Mouse (Mus musculus) embryonic fibroblast, embryonic 13.5 days (primary cell): ENCODE measurements around the gene Dnajb6. TPM values are rescaled to one million over a fixed set of nuclear protein-coding genes. Genes with fewer than 3 reads are reported as not detected.
"Not testable (repeated sequence)": the region's sequence is repeated elsewhere in the genome, so short reads cannot be mapped to it uniquely, and the experiment has no call there.

Experiments
- H3K27ac ChIP-seq: 2 replicates; pipeline ENCODE4 v1.5.1; 2012; ENCODE audit warnings: low read length, control low read depth, inconsistent platforms; ENCODE audit not compliant: insufficient read depth
- H3K4me1 ChIP-seq: 2 replicates; pipeline ENCODE4 v1.6.1; 2011; ENCODE audit warnings: low read length; ENCODE audit not compliant: control insufficient read depth, insufficient read depth
- H3K4me3 ChIP-seq: 2 replicates; pipeline ENCODE4 v1.5.1; 2011; ENCODE audit warnings: mild to moderate bottlenecking, control low read depth, low read length; ENCODE audit not compliant: insufficient read depth
- CTCF ChIP-seq: IDR thresholded peaks from 2 replicates; pipeline ENCODE4 v1.5.1; 2011; ENCODE audit warnings: mild to moderate bottlenecking, control low read depth, low read length, moderate library complexity, borderline replicate concordance; ENCODE audit not compliant: insufficient read depth
- POLR2A ChIP-seq: IDR thresholded peaks from 2 replicates; pipeline ENCODE4 v1.6.1; 2011; ENCODE audit warnings: low read depth, mild to moderate bottlenecking, control low read depth, low read length, moderate library complexity
- polyA plus RNA-seq: library from polyadenylated mRNA; stranded (reverse); fragments of >200 nt; gene quantifications from 2 replicates; pipeline ENCODE4 v1.2.4, GENCODE M21; 2011; ENCODE audit warnings: low read depth; ENCODE audit not compliant: missing spikeins, insufficient read length

The Dnajb6 gene
- polyA plus RNA-seq, 1 experiment = 111 TPM

DNA sequence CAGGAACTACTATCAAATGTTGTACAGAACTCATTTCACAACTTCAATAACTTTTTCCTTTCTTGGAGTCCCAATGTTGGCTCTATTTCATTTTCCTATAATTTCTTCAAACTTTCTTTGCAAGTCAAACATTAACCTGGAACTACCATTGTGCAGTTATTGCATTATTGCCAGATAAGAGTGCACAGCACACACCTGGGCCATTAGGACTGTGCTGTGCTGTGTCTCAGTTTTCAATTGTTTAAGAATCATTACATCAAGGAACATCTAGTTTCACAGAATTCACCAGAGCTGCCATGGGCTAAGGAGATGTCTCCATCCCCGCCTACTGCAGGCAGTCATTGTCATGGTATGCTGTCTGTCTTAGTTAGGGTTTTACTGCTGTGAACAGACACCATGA, 73.5 kb downstream of the Dnajb6 start:
- TF ChIP-seq POLR2A (no peak), CTCF (no peak)
- Histone ChIP-seq H3K27ac (no peak overlapping the region), H3K4me1 (no peaks in the 10 kb centered on the region), H3K4me3 (no peak overlapping the region)

DNA sequence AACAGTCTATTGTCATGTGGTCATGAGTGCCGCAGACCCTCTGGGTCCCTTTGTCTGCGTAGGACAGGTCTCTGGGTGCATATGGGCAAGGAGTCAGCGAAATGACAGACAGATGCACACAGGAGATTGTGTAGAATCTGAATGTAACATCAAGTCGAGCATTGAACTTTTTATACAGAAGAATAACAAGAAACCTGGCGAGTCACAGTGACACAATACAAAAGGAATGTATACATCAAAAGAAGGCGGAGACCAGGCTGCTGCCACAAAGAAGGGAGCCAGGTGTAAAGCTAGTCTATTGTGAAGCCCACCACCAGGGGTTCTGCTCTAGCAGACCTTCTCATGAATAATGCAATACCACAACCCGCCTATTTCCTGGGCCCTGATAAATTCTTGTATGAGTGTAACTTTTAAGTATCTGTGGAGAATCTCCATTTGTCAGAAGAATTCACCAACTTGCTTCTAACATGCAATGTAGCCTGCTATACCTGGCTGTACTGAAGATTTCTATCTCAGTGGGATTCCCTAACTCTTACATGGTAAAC, 76.0 kb downstream of the Dnajb6 start:
- not testable (repeated sequence) for H3K27ac ChIP-seq, H3K4me3 ChIP-seq, H3K4me1 ChIP-seq

DNA sequence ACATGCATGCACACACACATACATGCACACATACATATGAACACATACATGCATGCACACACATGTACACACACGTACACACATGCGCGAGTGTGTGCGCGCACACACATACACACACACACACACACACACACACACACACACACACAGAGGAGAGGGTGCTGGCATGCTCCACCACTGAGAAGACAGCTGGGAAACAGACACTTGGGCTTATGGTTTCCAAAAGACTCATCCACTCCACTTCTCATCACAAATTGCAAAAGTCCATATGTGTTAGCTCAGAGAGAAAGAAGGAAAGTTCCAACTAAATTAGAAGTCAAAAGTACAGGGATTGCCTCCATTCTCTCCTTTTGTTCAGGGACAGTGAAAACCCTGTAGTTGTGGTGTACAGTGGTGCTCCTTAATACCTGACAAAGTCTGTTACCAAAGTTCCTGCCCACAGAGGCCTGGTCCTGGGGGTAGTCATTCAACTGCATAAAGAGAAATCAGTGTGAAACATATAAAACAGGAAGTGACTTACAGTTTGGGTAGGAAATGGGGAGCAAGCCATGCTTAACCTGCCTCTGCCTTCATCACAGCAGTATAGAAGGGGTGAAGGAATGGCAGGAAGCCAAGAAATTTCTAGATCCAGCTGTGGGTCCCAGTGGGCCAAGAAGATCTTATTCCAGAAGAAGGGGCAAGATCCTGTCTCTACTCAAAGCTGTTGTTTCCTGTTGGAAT, 81.2 kb downstream of the Dnajb6 start:
- H3K4me1 ChIP-seq = peaks cover 2% of the 10 kb centered on the region; the same call in 1 of the 2 replicates
- TF ChIP-seq CTCF = no peak
- no peak for TF ChIP-seq POLR2A
- H3K27ac ChIP-seq = no peak overlapping the region
- no peak overlapping the region for H3K4me3 ChIP-seq

DNA sequence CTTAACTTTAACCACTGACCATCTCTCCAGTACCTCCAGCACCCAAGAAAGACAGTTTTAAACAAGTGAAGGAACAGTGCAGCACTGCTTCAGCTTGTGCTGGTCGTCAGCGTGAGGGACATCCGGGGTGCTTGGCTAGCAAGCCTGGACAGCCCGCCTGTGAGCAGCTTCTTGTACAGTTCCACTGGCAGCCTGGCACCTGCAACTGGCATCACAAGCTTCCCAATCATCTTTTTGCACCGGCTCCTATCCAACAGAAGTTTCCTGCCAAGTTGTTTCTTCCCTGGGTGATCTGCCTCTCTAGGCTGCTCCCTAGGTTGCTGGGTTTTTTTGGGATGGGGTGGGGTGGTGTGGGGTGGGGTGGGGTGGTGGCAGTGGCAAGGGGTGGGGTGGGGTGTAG, 81.9 kb downstream of the Dnajb6 start:
- no peak overlapping the region for H3K4me3 ChIP-seq
- H3K4me1 ChIP-seq = peaks cover 2% of the 10 kb centered on the region; the same call in 1 of the 2 replicates
- no peak overlapping the region for H3K27ac ChIP-seq
- no peak for TF ChIP-seq POLR2A
- no peak for TF ChIP-seq CTCF

DNA sequence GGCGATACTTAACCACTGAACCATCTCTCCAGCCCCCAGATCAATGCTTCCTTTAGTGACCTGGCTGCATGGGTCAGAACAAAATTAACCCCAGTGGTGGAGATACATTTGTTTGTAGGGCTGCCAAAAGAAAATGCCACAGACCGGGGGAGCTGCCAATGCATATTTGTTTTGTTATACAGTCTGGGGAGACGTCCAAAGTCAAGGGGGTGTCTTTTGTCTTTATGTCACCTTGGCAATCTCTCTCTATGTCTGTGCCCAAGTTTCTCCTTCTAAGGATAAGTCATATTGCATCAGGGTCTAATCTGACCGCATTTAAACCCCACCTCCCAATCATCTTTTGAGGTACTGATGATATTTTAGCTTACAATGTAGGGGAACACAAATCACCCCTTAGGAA, 82.8 kb downstream of the Dnajb6 start:
- no peak overlapping the region for H3K27ac ChIP-seq
- H3K4me1 ChIP-seq = peaks cover 2% of the 10 kb centered on the region; the same call in 1 of the 2 replicates
- TF ChIP-seq CTCF (no peak), POLR2A (no peak)
- no peak overlapping the region for H3K4me3 ChIP-seq

DNA sequence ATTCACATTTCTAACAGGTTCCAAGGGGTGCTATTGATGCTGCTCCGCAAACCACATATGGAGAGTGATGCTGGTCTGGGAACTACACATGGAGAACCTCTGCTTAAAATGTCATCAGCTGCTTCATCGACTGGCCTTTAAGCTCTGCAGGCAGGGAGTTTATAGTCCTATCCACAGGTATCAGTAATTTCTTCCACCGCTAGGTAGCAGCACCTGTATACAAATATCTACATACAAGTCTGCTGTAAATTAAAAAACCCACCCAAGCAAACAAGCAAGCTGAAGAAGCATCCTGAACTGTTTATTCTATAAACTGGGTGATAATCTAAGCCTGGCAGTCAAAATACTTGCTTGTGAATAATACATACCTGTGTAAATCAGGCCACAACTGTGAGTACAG, 89.3 kb downstream of the Dnajb6 start:
- no peak for TF ChIP-seq POLR2A
- no peak for TF ChIP-seq CTCF
- H3K27ac ChIP-seq = no peak overlapping the region
- H3K4me1 ChIP-seq = peaks cover 7% of the 10 kb centered on the region
- H3K4me3 ChIP-seq = no peak overlapping the region

DNA sequence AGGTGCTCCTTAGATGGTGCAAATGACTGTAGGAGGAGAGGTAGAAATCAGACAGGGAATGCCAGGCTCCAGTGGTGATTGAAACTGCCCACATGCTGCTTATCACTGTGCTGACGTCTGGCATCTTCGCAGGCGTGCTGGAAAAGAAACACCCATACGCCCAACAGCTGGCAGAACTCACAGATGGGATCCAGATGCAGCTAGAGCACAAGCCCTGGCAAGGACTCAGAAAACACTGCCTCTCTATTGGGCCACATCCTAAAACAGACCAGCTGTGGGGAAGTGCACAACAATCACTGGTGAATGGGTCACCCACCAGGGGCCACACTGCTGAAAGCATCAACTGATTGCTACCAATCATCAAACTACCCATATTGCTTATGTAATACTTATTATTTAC, 91.3 kb downstream of the Dnajb6 start:
- H3K27ac ChIP-seq = no peak overlapping the region
- peaks cover 10% of the 10 kb centered on the region for H3K4me1 ChIP-seq
- no peak overlapping the region for H3K4me3 ChIP-seq
- no peak for TF ChIP-seq CTCF
- TF ChIP-seq POLR2A = no peak

DNA sequence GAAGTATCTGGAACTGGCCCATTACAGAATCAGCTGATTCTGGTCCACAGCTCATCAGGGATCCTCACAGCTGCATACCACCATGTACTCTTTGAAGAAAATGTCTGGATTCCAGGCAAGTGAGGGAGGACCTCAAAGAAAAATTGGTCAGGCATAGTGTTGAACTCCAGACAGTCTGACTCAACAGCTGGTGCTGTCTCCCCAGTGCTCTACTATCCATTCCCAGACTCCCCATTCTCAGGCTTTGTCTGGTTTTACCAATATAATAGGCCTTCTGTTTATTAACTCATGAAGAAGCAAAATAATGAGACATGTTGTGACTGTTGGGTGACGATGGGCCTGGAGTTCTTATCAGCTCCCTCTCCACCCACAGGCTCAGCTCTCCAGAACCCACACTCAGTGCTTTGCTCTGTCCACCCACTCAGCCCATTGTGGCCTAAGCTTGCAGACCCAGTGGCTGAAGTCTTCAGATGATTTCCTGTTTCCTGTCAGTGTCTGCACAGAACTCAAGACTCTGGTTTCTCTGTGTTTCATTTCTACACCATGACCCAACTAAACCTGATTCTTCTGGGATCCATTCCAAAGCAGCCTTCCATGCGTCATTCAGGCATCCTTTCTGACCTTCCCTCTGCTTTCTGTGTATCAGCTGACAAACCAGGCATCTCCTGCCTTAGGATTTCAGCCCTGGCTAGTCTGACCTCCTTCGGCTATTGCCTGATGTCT, 107.1 kb downstream of the Dnajb6 start:
- H3K4me1 ChIP-seq = peaks cover 13% of the 10 kb centered on the region
- peak overlapping the region; percentile 95 for H3K27ac ChIP-seq
- TF ChIP-seq POLR2A (no peak), CTCF (no peak)
- no peak overlapping the region for H3K4me3 ChIP-seq

DNA sequence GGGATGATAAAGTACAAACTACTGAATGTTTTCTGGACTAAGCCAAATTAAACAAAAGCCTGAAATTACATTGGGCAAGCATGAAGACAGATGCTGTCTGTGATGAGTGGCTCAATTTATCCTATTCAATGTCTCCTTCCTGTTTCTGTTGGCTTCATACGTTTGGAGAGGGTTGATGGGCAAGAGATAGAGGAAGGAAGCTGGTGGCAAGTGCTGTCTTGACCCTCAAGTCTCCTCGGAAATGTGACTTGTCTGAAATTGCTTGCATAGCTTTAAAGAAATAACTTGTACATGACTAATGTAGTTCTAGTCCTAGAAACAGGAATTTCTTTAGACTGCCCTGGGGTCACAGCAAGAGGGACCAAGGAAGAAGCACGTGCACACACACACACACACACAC, 109.5 kb downstream of the Dnajb6 start:
- Histone ChIP-seq H3K27ac (peak overlapping the region; percentile 59; the same call in 1 of the 2 replicates), H3K4me1 (peaks cover 19% of the 10 kb centered on the region), H3K4me3 (no peak overlapping the region)
- TF ChIP-seq CTCF (no peak), POLR2A (no peak)

DNA sequence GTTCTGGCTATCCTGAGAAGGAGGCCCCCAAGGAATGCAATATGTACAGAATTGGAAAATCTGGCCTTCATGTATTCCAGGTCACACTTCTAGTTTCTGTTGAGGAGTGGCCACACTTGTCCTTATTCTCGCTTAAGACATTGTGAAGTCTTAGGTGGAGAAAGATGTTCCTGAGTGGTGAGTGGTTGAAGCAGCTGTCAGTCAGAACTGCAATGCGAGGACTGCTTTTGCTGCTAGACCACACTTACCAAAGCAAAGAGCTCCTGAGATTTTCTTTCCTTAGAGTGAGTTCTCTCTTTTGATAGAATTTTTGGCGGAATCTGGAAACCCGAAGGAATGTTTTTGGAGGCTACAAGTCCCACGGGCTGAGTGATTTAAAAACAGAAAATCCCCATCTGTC, 112.0 kb downstream of the Dnajb6 start:
- Histone ChIP-seq H3K27ac (peak overlapping the region; percentile 83), H3K4me3 (no peak overlapping the region)
- TF ChIP-seq POLR2A (no peak), CTCF (no peak)

More for the DNA sequence above, 112.0 kb downstream of the Dnajb6 start:
- H3K4me1 ChIP-seq = peaks cover 19% of the 10 kb centered on the region
